Mouse (Mus musculus) ES-E14 (cell line): ENCODE results near the gene Gm8909. TPM values are rescaled to one million over a fixed set of nuclear protein-coding genes. Genes with fewer than 3 reads are reported as not detected.
"Not testable (repeated sequence)": the region's sequence is repeated elsewhere in the genome, so short reads cannot be mapped to it uniquely, and the experiment has no call there.

Source experiments
- DNase-seq: peaks from one replicate; pipeline ENCODE4 v3.0.0-alpha.2; 2013; ENCODE audit warnings: low read depth, low spot score
- H3K27ac ChIP-seq: 2 replicates; pipeline ENCODE4 v1.5.1; 2012; ENCODE audit warnings: low read depth, mild to moderate bottlenecking, low read length, moderate library complexity, mixed read lengths; ENCODE audit not compliant: poor library complexity, insufficient read depth, severe bottlenecking
- H3K36me3 ChIP-seq: 2 replicates; pipeline ENCODE4 v1.6.1; 2012; ENCODE audit warnings: mild to moderate bottlenecking, low read length, moderate library complexity, mixed read lengths; ENCODE audit not compliant: control insufficient read depth, poor library complexity, insufficient read depth, severe bottlenecking
- H3K4me1 ChIP-seq, 2 experiments: fragments of 150-350 bp in 1 of 2; sonication (generic) in 1 of 2; 2 replicates each; pipeline ENCODE4 v1.6.1; 2012; ENCODE audit warnings: low read length in 2 of 2, mild to moderate bottlenecking in 1 of 2, mixed read lengths in 1 of 2; ENCODE audit not compliant: control insufficient read depth in 2 of 2, insufficient read depth in 2 of 2, poor library complexity in 1 of 2
- H3K4me3 ChIP-seq, 2 experiments: fragments of 150-350 bp in 1 of 2; sonication (generic) in 1 of 2; 2 replicates each; pipeline ENCODE4 v1.5.1; 2012; ENCODE audit warnings: low read length in 2 of 2, low read depth in 1 of 2, mild to moderate bottlenecking in 1 of 2, mixed read lengths in 1 of 2; ENCODE audit not compliant: insufficient read depth in 1 of 2, poor library complexity in 1 of 2, severe bottlenecking in 1 of 2
- H3K9ac ChIP-seq: 2 replicates; pipeline ENCODE4 v1.6.1; 2012; ENCODE audit warnings: low read depth, mild to moderate bottlenecking, low read length, mixed read lengths; ENCODE audit not compliant: poor library complexity, insufficient read depth, severe bottlenecking
- H3K9me3 ChIP-seq: fragments of 150-350 bp; sonication (generic); 2 replicates; pipeline ENCODE4 v1.6.1; 2012; ENCODE audit warnings: low read depth, mild to moderate bottlenecking, low read length; ENCODE audit not compliant: control insufficient read depth, insufficient read depth
- CHD2 ChIP-seq: IDR thresholded peaks from 2 replicates; pipeline ENCODE4 v1.6.1; 2014; ENCODE audit warnings: mild to moderate bottlenecking, low read depth, low read length, inconsistent platforms
- HCFC1 ChIP-seq: IDR thresholded peaks from 2 replicates; pipeline ENCODE4 v1.6.1; 2012; ENCODE audit warnings: low read length, inconsistent platforms, borderline replicate concordance; ENCODE audit not compliant: insufficient read depth
- MAFK ChIP-seq: IDR thresholded peaks from 2 replicates; pipeline ENCODE4 v1.6.1; 2014; ENCODE audit warnings: mild to moderate bottlenecking, low read depth, low read length, inconsistent platforms; ENCODE audit not compliant: insufficient read depth
- ZC3H11A ChIP-seq: IDR thresholded peaks from 2 replicates; pipeline ENCODE4 v1.6.1; 2012; ENCODE audit warnings: low read depth, mild to moderate bottlenecking, inconsistent platforms, low read length, borderline replicate concordance
- ZNF384 ChIP-seq: IDR thresholded peaks from 2 replicates; pipeline ENCODE4 v1.6.1; 2012; ENCODE audit warnings: low read depth, low read length, inconsistent platforms
- in situ Hi-C, 2 experiments: fragments of 600-800 bp; cut with MboI; formaldehyde crosslinking; loops; one replicate each; pipeline ENCODE4 v1.15.1; 2025; ENCODE audit warnings: low sequenced_read_pairs in 2 of 2, inconsistent platforms in 1 of 2; ENCODE audit not compliant: unreplicated experiment in 2 of 2
- total RNA-seq: library from RNA; depleted of rRNA; stranded (reverse); fragments of 300-350 nt; gene quantifications from 2 replicates; pipeline ENCODE4 v1.2.3, GENCODE M21; 2012

Gm8909 gene
- total RNA-seq, 1 experiment, result not detected

DNA sequence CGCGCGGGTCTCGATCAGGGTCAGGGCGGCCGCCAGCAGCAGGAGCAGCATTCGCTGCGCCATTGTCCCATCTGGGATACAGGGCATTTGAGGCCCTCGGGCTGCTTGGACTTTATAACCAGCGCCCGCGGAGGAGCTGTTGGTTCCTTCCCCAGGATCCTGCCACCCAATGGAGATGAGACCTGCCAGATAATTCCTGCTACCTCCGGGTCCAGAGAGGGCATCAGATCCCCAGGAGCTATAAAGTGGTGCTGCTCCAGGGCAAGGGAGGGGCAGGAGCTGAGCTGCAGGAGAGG is 22.5 kb downstream of the Gm8909 start:
- in situ Hi-C loops, H3K27ac ChIP-seq, H3K9me3 ChIP-seq, H3K36me3 ChIP-seq, H3K4me1 ChIP-seq, H3K9ac ChIP-seq, DNase-seq: not testable (repeated sequence)
- H3K4me3 ChIP-seq, result peak overlapping the region; percentile 53 to 57

DNA sequence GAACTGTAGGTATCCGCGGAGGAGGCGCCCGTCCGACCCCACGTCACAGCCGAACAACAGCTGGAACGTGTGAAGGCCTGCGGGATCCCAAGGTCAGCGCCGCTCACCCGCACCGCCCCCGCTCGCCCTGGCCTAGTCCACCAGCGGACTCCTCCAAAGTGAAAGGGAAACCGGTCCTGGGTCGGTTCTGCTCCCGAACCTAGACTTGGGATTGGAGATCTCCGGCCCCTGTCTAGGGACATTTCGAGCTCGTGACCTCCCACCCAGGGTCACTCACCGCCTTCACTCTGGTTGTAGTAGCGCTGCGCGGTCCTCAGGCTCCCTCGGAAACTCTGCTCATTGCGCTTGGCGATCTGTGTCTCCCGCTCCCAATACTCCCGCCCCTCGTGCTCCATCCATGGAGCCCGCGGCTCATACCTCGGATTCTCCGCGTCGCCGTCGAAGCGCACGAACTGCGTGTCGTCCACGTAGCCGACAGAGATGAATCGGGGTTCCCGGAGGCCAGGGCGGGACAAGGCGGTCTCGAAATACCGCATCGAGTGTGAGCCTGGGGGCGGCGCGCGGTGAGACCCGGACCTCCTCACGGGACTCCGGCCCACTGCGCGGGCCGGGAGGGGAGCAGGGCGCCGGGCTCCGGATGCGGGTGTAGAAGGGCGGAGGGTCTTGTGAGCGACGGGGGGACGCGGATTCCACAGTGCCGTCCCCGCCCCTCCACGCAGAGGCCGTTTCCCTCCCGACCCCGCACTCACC is 23.1 kb downstream of the Gm8909 start:
- H3K9ac ChIP-seq, result no peak overlapping the region
- no peaks in the 10 kb centered on the region for H3K9me3 ChIP-seq
- peak overlapping the region; percentile 53 to 57 for H3K4me3 ChIP-seq
- H3K27ac ChIP-seq, result no peak overlapping the region
- in situ Hi-C loops, result no loop called here
- no peaks in the 10 kb centered on the region for H3K36me3 ChIP-seq
- no peaks in the 10 kb centered on the region for H3K4me1 ChIP-seq
- TF ChIP-seq CHD2 (no peak), HCFC1 (no peak), ZNF384 (no peak), MAFK (no peak), ZC3H11A (no peak)
- DNase-seq, result no peak

GRCm38 (mm10) chr17:36136299-36136848 is 32.0 kb downstream of the Gm8909 start:
- H3K9ac ChIP-seq, result not testable (repeated sequence)

GRCm38 (mm10) chr17:36135421-36136231 is 32.7 kb downstream of the Gm8909 start:
- H3K4me1 ChIP-seq, H3K27ac ChIP-seq, DNase-seq, H3K4me3 ChIP-seq, H3K9ac ChIP-seq, H3K36me3 ChIP-seq, H3K9me3 ChIP-seq, in situ Hi-C loops: not testable (repeated sequence)

More at GRCm38 (mm10) chr17:36136299-36136848, 32.0 kb downstream of the Gm8909 start:
- H3K9me3 ChIP-seq, H3K36me3 ChIP-seq, H3K4me3 ChIP-seq, DNase-seq, H3K4me1 ChIP-seq, in situ Hi-C loops, H3K27ac ChIP-seq: not testable (repeated sequence)
